Mouse (Mus musculus): ENCODE measurements around the gene Brms1. TPM values are rescaled to one million over a fixed set of nuclear protein-coding genes. Genes with fewer than 3 reads are reported as not detected.

The Brms1 gene
- total RNA-seq, 2 experiments from 2014 or later = 0.96 to 12.7 TPM

Other genes starting within 250 kb of the Brms1 start
- gene Rbm4, start 247.5 kb upstream of the Brms1 start, total RNA-seq (2015; ENCODE audit: low replicate concordance) = 50.5 and 66.9 TPM in 2 replicates
- 139 and 185 TPM in 2 replicates for gene Rbm4, start 247.5 kb upstream of the Brms1 start, total RNA-seq (2017; ENCODE audit: low replicate concordance)
- gene Gm21992, start 229.7 kb upstream of the Brms1 start, total RNA-seq (2015; ENCODE audit: low replicate concordance) = 7.7 and 74.0 TPM in 2 replicates
- gene Gm21992, start 229.7 kb upstream of the Brms1 start, total RNA-seq (2017; ENCODE audit: low replicate concordance) = 20.6 and 28.2 TPM in 2 replicates
- 63.8 and 73.6 TPM in 2 replicates for gene Rbm14, start 229.7 kb upstream of the Brms1 start, total RNA-seq (2015; ENCODE audit: low replicate concordance)
- gene Rbm14, start 229.7 kb upstream of the Brms1 start, total RNA-seq (2017; ENCODE audit: low replicate concordance) = 59.4 and 71.3 TPM in 2 replicates
- 12.3 and 18.8 TPM in 2 replicates for gene Ccs, start 202.0 kb upstream of the Brms1 start, total RNA-seq (2015; ENCODE audit: low replicate concordance)
- gene Ccs, start 202.0 kb upstream of the Brms1 start, total RNA-seq (2017; ENCODE audit: low replicate concordance) = 24.4 and 66.9 TPM in 2 replicates
- not detected in 2 replicates for gene Ccdc87, start 202.0 kb upstream of the Brms1 start, total RNA-seq (2015; ENCODE audit: low replicate concordance)
- gene Ccdc87, start 202.0 kb upstream of the Brms1 start, total RNA-seq (2017; ENCODE audit: low replicate concordance) = not detected in 2 replicates
- 79.7 and 90.9 TPM in 2 replicates for gene Ctsf, start 186.2 kb upstream of the Brms1 start, total RNA-seq (2015; ENCODE audit: low replicate concordance)
- 51.5 and 94.7 TPM in 2 replicates for gene Ctsf, start 186.2 kb upstream of the Brms1 start, total RNA-seq (2017; ENCODE audit: low replicate concordance)
- not detected in 2 replicates for gene Actn3, start 163.4 kb upstream of the Brms1 start, total RNA-seq (2015; ENCODE audit: low replicate concordance)
- gene Actn3, start 163.4 kb upstream of the Brms1 start, total RNA-seq (2017; ENCODE audit: low replicate concordance) = 0.56 TPM in 1 of 2 replicates, not detected in the other
- 4.0 and 12.1 TPM in 2 replicates for gene Zdhhc24, start 162.7 kb upstream of the Brms1 start, total RNA-seq (2015; ENCODE audit: low replicate concordance)
- 9.6 and 10.5 TPM in 2 replicates for gene Zdhhc24, start 162.7 kb upstream of the Brms1 start, total RNA-seq (2017; ENCODE audit: low replicate concordance)
- 0.84 and 1.5 TPM in 2 replicates for gene Bbs1, start 134.7 kb upstream of the Brms1 start, total RNA-seq (2015; ENCODE audit: low replicate concordance)
- 0.42 and 1.2 TPM in 2 replicates for gene Bbs1, start 134.7 kb upstream of the Brms1 start, total RNA-seq (2017; ENCODE audit: low replicate concordance)
- 4.6 and 7.5 TPM in 2 replicates for gene Dpp3, start 113.1 kb upstream of the Brms1 start, total RNA-seq (2015; ENCODE audit: low replicate concordance)
- 6.0 and 7.3 TPM in 2 replicates for gene Dpp3, start 113.1 kb upstream of the Brms1 start, total RNA-seq (2017; ENCODE audit: low replicate concordance)
- gene Peli3, start 98.2 kb upstream of the Brms1 start, total RNA-seq (2015; ENCODE audit: low replicate concordance) = not detected in 2 replicates
- gene Peli3, start 98.2 kb upstream of the Brms1 start, total RNA-seq (2017; ENCODE audit: low replicate concordance) = not detected in 2 replicates
- 3.7 and 4.4 TPM in 2 replicates for gene Mrpl11, start 79.2 kb upstream of the Brms1 start, total RNA-seq (2015; ENCODE audit: low replicate concordance)
- 1.8 and 7.8 TPM in 2 replicates for gene Mrpl11, start 79.2 kb upstream of the Brms1 start, total RNA-seq (2017; ENCODE audit: low replicate concordance)
- gene Npas4, start 51.0 kb upstream of the Brms1 start, total RNA-seq (2015; ENCODE audit: low replicate concordance) = not detected in 2 replicates
- not detected in 2 replicates for gene Npas4, start 51.0 kb upstream of the Brms1 start, total RNA-seq (2017; ENCODE audit: low replicate concordance)
- gene Slc29a2, start 17.5 kb upstream of the Brms1 start, total RNA-seq (2015; ENCODE audit: low replicate concordance) = not detected in 2 replicates
- gene Slc29a2, start 17.5 kb upstream of the Brms1 start, total RNA-seq (2017; ENCODE audit: low replicate concordance) = not detected in 2 replicates
- gene B4gat1, start 2.5 kb upstream of the Brms1 start, total RNA-seq (2015; ENCODE audit: low replicate concordance) = 0.84 and 1.2 TPM in 2 replicates
- not detected in 2 replicates for gene B4gat1, start 2.5 kb upstream of the Brms1 start, total RNA-seq (2017; ENCODE audit: low replicate concordance)
- 0.38 TPM in 1 of 2 replicates, not detected in the other for gene AC124502.3, start 2.5 kb upstream of the Brms1 start, total RNA-seq (2015; ENCODE audit: low replicate concordance)
- gene AC124502.3, start 2.5 kb upstream of the Brms1 start, total RNA-seq (2017; ENCODE audit: low replicate concordance) = 1.7 TPM in 1 of 2 replicates, not detected in the other
- gene Rin1, start 9.1 kb downstream of the Brms1 start, total RNA-seq (2015; ENCODE audit: low replicate concordance) = not detected in 2 replicates
- gene Rin1, start 9.1 kb downstream of the Brms1 start, total RNA-seq (2017; ENCODE audit: low replicate concordance) = 0.09 TPM in 1 of 2 replicates, not detected in the other
- 0.84 TPM in 1 of 2 replicates, not detected in the other for gene Cd248, start 26.7 kb downstream of the Brms1 start, total RNA-seq (2015; ENCODE audit: low replicate concordance)
- gene Cd248, start 26.7 kb downstream of the Brms1 start, total RNA-seq (2017; ENCODE audit: low replicate concordance) = 0.09 and 0.42 TPM in 2 replicates
- gene Tmem151a, start 44.2 kb downstream of the Brms1 start, total RNA-seq (2015; ENCODE audit: low replicate concordance) = not detected in 2 replicates
- gene Tmem151a, start 44.2 kb downstream of the Brms1 start, total RNA-seq (2017; ENCODE audit: low replicate concordance) = not detected in 2 replicates
- gene Yif1a, start 47.2 kb downstream of the Brms1 start, total RNA-seq (2015; ENCODE audit: low replicate concordance) = 6.3 and 7.1 TPM in 2 replicates
- 1.9 and 2.5 TPM in 2 replicates for gene Yif1a, start 47.2 kb downstream of the Brms1 start, total RNA-seq (2017; ENCODE audit: low replicate concordance)
- gene Cnih2, start 57.2 kb downstream of the Brms1 start, total RNA-seq (2015; ENCODE audit: low replicate concordance) = not detected in 2 replicates
- not detected in 2 replicates for gene Cnih2, start 57.2 kb downstream of the Brms1 start, total RNA-seq (2017; ENCODE audit: low replicate concordance)
- gene Rab1b, start 65.7 kb downstream of the Brms1 start, total RNA-seq (2015; ENCODE audit: low replicate concordance) = 14.4 and 23.6 TPM in 2 replicates
- 19.4 and 22.9 TPM in 2 replicates for gene Rab1b, start 65.7 kb downstream of the Brms1 start, total RNA-seq (2017; ENCODE audit: low replicate concordance)
- gene Klc2, start 77.2 kb downstream of the Brms1 start, total RNA-seq (2015; ENCODE audit: low replicate concordance) = 4.2 TPM in 1 of 2 replicates, not detected in the other
- gene Klc2, start 77.2 kb downstream of the Brms1 start, total RNA-seq (2017; ENCODE audit: low replicate concordance) = 1.4 TPM in 1 of 2 replicates, not detected in the other
- gene Pacs1, start 231.8 kb downstream of the Brms1 start, total RNA-seq (2015; ENCODE audit: low replicate concordance) = 7.7 and 8.1 TPM in 2 replicates
- gene Pacs1, start 231.8 kb downstream of the Brms1 start, total RNA-seq (2017; ENCODE audit: low replicate concordance) = 5.3 and 7.0 TPM in 2 replicates

Data from erythroblast, adult 5-6 weeks (primary cell).